Mouse (Mus musculus): ENCODE results near the gene Wdr62. TPM values are rescaled to one million over a fixed set of nuclear protein-coding genes. Genes with fewer than 3 reads are reported as not detected.

Gene Wdr62
- polyA plus RNA-seq (2017; shearing (Covaris generic)): 1 to 10 TPM; 4.8 to 6.9 TPM

DNA sequence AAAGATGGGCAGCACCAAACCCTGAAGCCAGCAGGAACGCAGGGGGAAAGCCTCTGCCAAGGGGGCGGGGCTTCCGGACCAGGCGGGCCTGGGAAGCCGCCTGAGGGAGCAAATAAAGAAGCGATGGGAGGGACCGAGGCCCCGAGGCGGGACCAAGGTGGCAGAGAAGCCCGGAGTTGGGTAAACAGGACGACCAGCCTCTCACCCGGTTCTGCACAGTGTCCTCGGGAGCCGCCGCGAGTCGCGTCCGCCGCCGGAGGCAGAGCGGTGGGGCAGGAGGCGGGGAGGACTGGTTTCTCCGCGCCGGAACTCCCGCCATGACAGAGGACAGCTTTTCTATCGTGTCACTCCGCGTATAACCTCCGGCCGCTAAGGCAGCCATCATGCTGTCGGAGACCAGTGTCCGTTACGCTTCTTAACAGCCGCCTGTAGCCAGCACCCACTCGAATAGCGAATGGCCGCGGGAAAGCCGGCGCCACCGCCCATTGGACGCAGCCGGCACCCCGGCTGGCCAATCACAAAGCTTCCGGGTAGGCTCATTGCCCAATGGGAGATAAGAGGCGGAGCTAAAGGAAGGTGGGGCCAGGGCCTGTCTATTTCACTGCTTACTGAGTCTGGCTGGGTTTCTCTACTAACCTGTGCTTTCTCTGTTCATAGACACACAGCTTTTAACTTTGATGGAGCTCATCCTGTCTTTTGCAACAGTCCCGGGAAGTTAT lies at the start of gene Wdr62, which contains the start of gene Thap8:
Gene Wdr62, minus strand, starts transcription at position 469 of the 719 bp plus-strand sequence.
Gene Thap8, plus strand, starts transcription at position 144 of the 719 bp plus-strand sequence.

GRCm38 (mm10) chr7:30323795-30324194 lies 43.6 kb upstream of the Wdr62 start, which contains the start of gene Sdhaf1:
Gene Sdhaf1, minus strand, starts transcription at chr7:30323895.

GRCm38 (mm10) chr7:30321539-30322284 lies 41.5 kb upstream of the Wdr62 start, which contains the start of gene E130208F15Rik:
Gene E130208F15Rik, plus strand, starts transcription at chr7:30321740.

DNA sequence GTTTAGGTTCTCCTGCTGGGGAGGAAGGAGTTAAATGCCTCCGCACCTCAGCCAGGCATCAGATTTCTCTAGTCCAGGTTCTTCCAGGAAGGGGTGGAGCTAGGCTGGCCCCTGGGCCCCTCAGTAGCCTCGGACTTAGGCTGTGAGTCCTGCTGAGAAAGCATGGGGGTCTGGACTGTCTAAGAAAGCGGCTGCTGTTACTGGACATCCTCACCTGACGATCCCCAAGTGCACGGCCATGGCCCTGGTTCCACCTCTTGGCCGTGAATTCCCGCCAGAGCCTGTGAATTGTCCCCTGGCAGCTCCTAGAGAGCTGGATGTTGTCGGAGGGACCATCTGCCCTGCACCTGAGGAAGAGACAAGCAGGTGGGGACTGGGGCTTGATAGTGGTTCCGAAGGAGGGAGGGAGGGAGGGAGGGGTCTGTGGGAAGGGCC lies 34.5 kb upstream of the Wdr62 start, which contains the start of gene Syne4:
Gene Syne4, plus strand, starts transcription at position 87 of the 435 bp plus-strand sequence.

GRCm38 (mm10) chr7:30308076-30309005 lies 28.1 kb upstream of the Wdr62 start, which contains the start of gene Alkbh6:
Gene Alkbh6, plus strand, starts transcription at chr7:30308717.

DNA sequence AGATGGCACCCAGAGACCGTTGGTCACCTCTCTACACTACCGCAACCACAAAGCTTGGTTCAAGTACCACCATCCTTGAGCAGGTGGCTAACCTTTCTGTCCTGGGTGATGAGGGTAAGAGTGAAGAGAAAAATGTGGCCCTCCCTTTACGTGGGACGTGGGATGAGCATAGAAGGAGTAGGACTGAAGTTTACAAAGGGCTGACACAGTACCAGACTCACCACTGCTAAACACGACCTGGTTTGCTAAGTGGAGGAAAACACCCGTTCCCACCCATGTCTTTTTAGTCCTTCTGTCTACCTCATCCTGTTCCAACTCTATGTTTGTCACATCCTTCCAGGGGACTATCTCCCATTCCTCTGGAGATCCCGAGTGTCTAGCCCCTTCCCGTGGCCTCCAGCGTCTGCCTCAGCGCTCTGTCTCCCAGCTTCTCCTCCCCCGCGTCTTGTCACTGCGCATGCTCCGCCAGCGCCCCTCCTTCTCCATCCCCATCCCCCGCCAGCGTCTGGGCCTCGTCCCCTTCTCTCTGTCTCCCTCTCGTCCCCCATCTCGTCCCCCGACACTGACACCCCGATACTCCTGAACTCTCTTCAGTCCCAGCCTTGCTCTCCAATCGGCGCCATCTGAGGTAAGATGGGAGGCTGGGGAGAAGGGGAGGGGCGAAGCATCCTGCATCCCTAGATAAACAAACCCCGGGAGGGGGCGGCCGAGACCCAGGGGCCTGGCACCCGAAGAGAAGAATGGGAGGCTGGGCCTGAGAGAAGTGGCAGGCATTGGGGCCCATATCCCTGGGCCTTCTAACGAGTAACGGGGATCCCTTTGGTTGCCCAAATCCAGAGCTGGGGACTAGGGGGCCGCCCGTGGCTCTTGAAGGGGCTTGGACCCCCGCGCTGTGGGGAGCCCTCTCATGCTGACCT lies 11.3 kb upstream of the Wdr62 start, which contains the start of gene Clip3:
Gene Clip3, plus strand, starts transcription at position 514 of the 917 bp plus-strand sequence.

GRCm38 (mm10) chr7:30235625-30236024 lies 44.6 kb downstream of the Wdr62 start, which contains the start of gene Ovol3:
Gene Ovol3, minus strand, starts transcription at chr7:30235725.

DNA sequence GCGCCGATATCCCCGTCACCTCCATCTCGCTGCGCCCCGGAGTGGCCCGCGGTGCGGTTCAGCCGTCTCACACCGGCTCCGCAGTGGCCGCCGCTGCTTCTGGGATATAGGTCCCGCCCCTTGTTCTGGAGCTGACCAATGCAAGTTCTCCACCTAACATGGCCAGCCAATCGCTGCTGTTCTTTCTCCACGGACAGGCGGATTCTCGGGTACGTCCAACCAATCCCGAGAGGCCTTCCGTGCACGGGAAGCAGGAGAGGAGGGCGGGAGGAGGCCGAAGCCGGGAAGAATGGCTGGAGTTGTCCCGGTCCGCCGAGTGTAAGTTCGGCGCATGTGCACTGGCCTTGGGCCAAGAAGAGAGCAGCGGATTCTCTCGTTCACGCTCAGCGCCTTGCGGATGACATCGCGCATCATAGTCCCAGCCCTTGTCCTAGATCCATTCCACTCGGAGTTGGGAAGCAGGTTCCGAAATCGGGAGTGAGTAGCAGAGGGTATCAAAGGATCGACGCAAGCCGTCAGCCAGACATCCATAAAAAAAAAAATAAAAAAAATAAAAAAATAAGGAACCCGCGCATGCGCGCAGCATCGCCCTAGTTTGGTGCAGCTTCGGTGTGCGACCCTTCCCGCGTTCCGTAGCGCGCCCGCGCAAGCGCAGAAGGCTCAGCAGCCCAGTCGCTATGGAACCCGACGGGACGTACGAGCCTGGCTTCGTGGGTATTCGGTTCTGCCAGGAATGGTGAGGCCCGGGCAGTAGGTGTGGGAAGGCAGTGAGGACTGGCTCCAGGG lies 48.4 kb downstream of the Wdr62 start, which contains the start of the genes Polr2i and Tbcb:
Gene Polr2i, plus strand, starts transcription at position 280 of the 786 bp plus-strand sequence.
Gene Tbcb, minus strand, starts transcription at position 604 of the 786 bp plus-strand sequence.

GRCm38 (mm10) chr7:30198481-30198971 lies 81.7 kb downstream of the Wdr62 start, which contains the start of gene Capns1:
Gene Capns1, minus strand, starts transcription at chr7:30198811.

Other genes with a start within 250 kb of the Wdr62 start
- gene Zfp14, start 229.0 kb downstream of the Wdr62 start, polyA plus RNA-seq (2017; shearing (Covaris generic)): 1 to 10 TPM; 1.6 to 5.0 TPM
- 1 to 10 TPM; 4.3 to 8.9 TPM for gene Zfp82, start 207.5 kb downstream of the Wdr62 start, polyA plus RNA-seq (2017; shearing (Covaris generic))
- gene Gm26920, start 190.0 kb downstream of the Wdr62 start, polyA plus RNA-seq (2017; shearing (Covaris generic)): 1 to 10 TPM in 1 of 2 experiments, not detected in 1; 4.2 TPM
- gene Zfp566, start 189.9 kb downstream of the Wdr62 start, polyA plus RNA-seq (2017; shearing (Covaris generic)): 10 to 100 TPM in 1 of 2 experiments, 1 to 10 TPM in 1; 7.9 to 11.2 TPM
- gene Zfp260, start 185.6 kb downstream of the Wdr62 start, polyA plus RNA-seq (2017; shearing (Covaris generic)): 10 to 100 TPM; 62.3 to 66.4 TPM
- gene Zfp382, start 158.5 kb downstream of the Wdr62 start, polyA plus RNA-seq (2017; shearing (Covaris generic)): 1 to 10 TPM; 5.0 to 7.0 TPM
- gene Zfp146, start 110.7 kb downstream of the Wdr62 start, polyA plus RNA-seq (2017; shearing (Covaris generic)): 10 to 100 TPM; 21.8 to 37.9 TPM
- gene Cox7a1, start 96.3 kb downstream of the Wdr62 start, polyA plus RNA-seq (2017; shearing (Covaris generic)): under 1 TPM; 0.64 to 0.74 TPM
- 10 to 100 TPM; 96.1 to 96.6 TPM for gene Capns1, start 81.6 kb downstream of the Wdr62 start, polyA plus RNA-seq (2017; shearing (Covaris generic))
- 10 to 100 TPM; 47.8 to 64.2 TPM for gene Polr2i, start 48.5 kb downstream of the Wdr62 start, polyA plus RNA-seq (2017; shearing (Covaris generic))
- gene Tbcb, start 48.1 kb downstream of the Wdr62 start, polyA plus RNA-seq (2017; shearing (Covaris generic)): 100 to 1,000 TPM; 109 to 132 TPM
- not detected for gene Ovol3, start 44.7 kb downstream of the Wdr62 start, polyA plus RNA-seq (2017; shearing (Covaris generic))
- under 1 TPM; 0.12 to 0.41 TPM for gene Thap8, start 325 bp downstream of the Wdr62 start, polyA plus RNA-seq (2017; shearing (Covaris generic))
- 1 to 10 TPM; 1.6 to 3.1 TPM for gene Clip3, start 11.3 kb upstream of the Wdr62 start, polyA plus RNA-seq (2017; shearing (Covaris generic))
- gene Alkbh6, start 28.3 kb upstream of the Wdr62 start, polyA plus RNA-seq (2017; shearing (Covaris generic)): 100 to 1,000 TPM in 1 of 2 experiments, 10 to 100 TPM in 1; 92.7 to 159 TPM
- 10 to 100 TPM in 1 of 2 experiments, 1 to 10 TPM in 1; 3.8 to 22.5 TPM for gene Syne4, start 34.4 kb upstream of the Wdr62 start, polyA plus RNA-seq (2017; shearing (Covaris generic))
- gene E130208F15Rik, start 41.3 kb upstream of the Wdr62 start, polyA plus RNA-seq (2017; shearing (Covaris generic)): not detected
- gene Sdhaf1, start 43.5 kb upstream of the Wdr62 start, polyA plus RNA-seq (2017; shearing (Covaris generic)): 10 to 100 TPM; 32.0 to 75.5 TPM
- gene Lrfn3, start 82.4 kb upstream of the Wdr62 start, polyA plus RNA-seq (2017; shearing (Covaris generic)): not detected
- gene Tyrobp, start 133.3 kb upstream of the Wdr62 start, polyA plus RNA-seq (2017; shearing (Covaris generic)): 10 to 100 TPM in 1 of 2 experiments, 1 to 10 TPM in 1; 7.1 to 32.2 TPM
- 100 to 1,000 TPM; 470 to 543 TPM for gene Hcst, start 139.4 kb upstream of the Wdr62 start, polyA plus RNA-seq (2017; shearing (Covaris generic))
- gene Nfkbid, start 141.3 kb upstream of the Wdr62 start, polyA plus RNA-seq (2017; shearing (Covaris generic)): 10 to 100 TPM; 78.6 to 95.9 TPM
- 10 to 100 TPM; 10.8 to 23.2 TPM for gene Aplp1, start 165.1 kb upstream of the Wdr62 start, polyA plus RNA-seq (2017; shearing (Covaris generic))
- not detected for gene Kirrel2, start 177.3 kb upstream of the Wdr62 start, polyA plus RNA-seq (2017; shearing (Covaris generic))
- gene Nphs1, start 177.9 kb upstream of the Wdr62 start, polyA plus RNA-seq (2017; shearing (Covaris generic)): not detected
- not detected for gene Prodh2, start 213.2 kb upstream of the Wdr62 start, polyA plus RNA-seq (2017; shearing (Covaris generic))

Measured in activated CD4-positive, CD25-positive, alpha-beta regulatory T cell (primary cell).